ENCODE assay signal across 13 mouse cellular contexts in genomic region chr10:94550649-94551048, GRCm38 (mm10).
DNase-seq lines count a peak whose midpoint lies in the region; ATAC-seq and TF ChIP-seq lines count a peak whose summit lies in the region.
"Had no signal": no experiment of that assay in that cellular context is flagged by ENCODE, and none has a peak within 500 bp of the region (broad histone marks: within the 10 kb centered on the region; RNA-seq: fewer than 3 reads in every experiment).

No protein-coding gene starts in this region.

- H3K4me3 ChIP-seq in left cerebral cortex, adult 2 months = peak overlapping the region; percentile 14; the same call in 1 of the 2 replicates
- no peak overlapping the region for H3K4me3 ChIP-seq in C2C12 (ENCODE audit: insufficient read depth, poor library complexity, severe bottlenecking)
- H3K4me3 ChIP-seq in intestine, embryonic 15.5 days (replicated peaks) = no peak overlapping the region
- H3K4me3 ChIP-seq: limb, embryonic 15.5 days had no signal

- WGBS in intestine, embryonic 15.5 days = 35% methylated on average over 9 of the region's 9 CpGs

- no peak overlapping the region for H3ac ChIP-seq in C2C12 (ENCODE audit: control insufficient read depth, insufficient read length, low read depth)

- H3K4me1 ChIP-seq in intestine, embryonic 15.5 days (replicated peaks) = peaks cover 28% of the 10 kb centered on the region

- 0 out of 2 replicates have a peak overlapping the region, but pooled peaks have one; percentile 23 for H3K4me2 ChIP-seq in intestine, embryonic 15.5 days (replicated peaks)
- H3K4me2 ChIP-seq: limb, embryonic 15.5 days had no signal

- H3K9ac ChIP-seq in intestine, embryonic 15.5 days = no peak overlapping the region
- H3K9ac ChIP-seq: limb, embryonic 15.5 days had no signal

- no peak for TF ChIP-seq CTCF in left cerebral cortex, adult 2 months (IDR thresholded peaks at IDR 0.05)
- no peak for TF ChIP-seq CTCF in C2C12 (IDR thresholded peaks at IDR 0.05; ENCODE audit: control insufficient read depth, insufficient read depth, insufficient read length)

- H3K27me3 ChIP-seq in C2C12 (ENCODE audit: control insufficient read depth, insufficient read depth, insufficient read length) = no peaks in the 10 kb centered on the region
- no peaks in the 10 kb centered on the region for H3K27me3 ChIP-seq in intestine, embryonic 15.5 days (replicated peaks)
- H3K27me3 ChIP-seq: limb, embryonic 15.5 days had no signal

- peaks cover 4% of the 10 kb centered on the region for H3K36me3 ChIP-seq in C2C12 (ENCODE audit: control insufficient read depth, insufficient read depth)
- no peaks in the 10 kb centered on the region for H3K36me3 ChIP-seq in intestine, embryonic 15.5 days
- H3K36me3 ChIP-seq: limb, embryonic 15.5 days had no signal

- H3K9me3 ChIP-seq in intestine, embryonic 15.5 days = no peaks in the 10 kb centered on the region
- H3K9me3 ChIP-seq: limb, embryonic 15.5 days had no signal

- intact Hi-C loops in left cerebral cortex, adult 2 months (cut with DNase I) = no loop called here
- intact Hi-C loops in left cerebral cortex, postnatal 36 days (cut with DNase I) = no loop called here

- peak overlapping the region; percentile 76 for H3K27ac ChIP-seq in left cerebral cortex, adult 2 months
- H3K27ac ChIP-seq in intestine, embryonic 15.5 days = peak overlapping the region; percentile 81
- H3K27ac ChIP-seq: limb, embryonic 15.5 days had no signal

- DNase-seq in heart, adult 11 months = peak; percentile 91
- no peak for DNase-seq in heart, adult 8-10 months (ENCODE audit: low spot score)
- no peak for DNase-seq in left cerebral cortex, adult 2 months (ENCODE audit: extremely low spot score in 1 of 2, low spot score in 2 of 2)
- DNase-seq in left cerebral cortex, postnatal 36 days (ENCODE audit: low spot score in 2 of 2) = no peak
- DNase-seq in kidney, postnatal 14 days = no peak
- no peak for DNase-seq in right cerebral cortex, adult 2 months (ENCODE audit: low spot score in 2 of 2)
- DNase-seq: cerebellum, postnatal 36 days; kidney, adult 8-10 months; layer of hippocampus, postnatal 36 days; thymus, postnatal 14 days had no signal

- peak; percentile 78 for ATAC-seq in intestine, embryonic 15.5 days

- H3K79me2 ChIP-seq in C2C12 (ENCODE audit: control insufficient read depth, insufficient read depth) = peaks cover 52% of the 10 kb centered on the region

- peaks cover 12% of the 10 kb centered on the region for H3K79me3 ChIP-seq in C2C12 (ENCODE audit: low read depth)

TF ChIP-seq in C2C12, 6 proteins besides CTCF, POLR2A, EP300 and RAD21:
- TF ChIP-seq FOSL1 (IDR thresholded peaks at IDR 0.05; ENCODE audit: insufficient read depth, low read length, poor library complexity, severe bottlenecking) = peak; percentile 24
- TF ChIP-seq MAX (IDR thresholded peaks at IDR 0.05) = no peak
- TF ChIP-seq MYOD1 (IDR thresholded peaks at IDR 0.05; ENCODE audit: control insufficient read depth, insufficient read length, low read depth) = peak; percentile 70
